Mouse (Mus musculus) frontal cortex, postnatal 10 days (tissue): ENCODE data around the gene Sult2b1.

Experiments used
- DNase-seq, 2 experiments: peaks; one replicate each; pipeline ENCODE4 v3.0.0; 2022; ENCODE audit warnings: low spot score in 2 of 2, mixed read lengths in 1 of 2

Gene Sult2b1

GRCm38 (mm10) chr7:45699523-45700141, 84.8 kb downstream of the Sult2b1 start, which contains the start of gene Car11:
Gene Car11, plus strand, starts transcription at chr7:45699843.
- peak; percentile 53 to 56 for DNase-seq

GRCm38 (mm10) chr7:45697894-45698293, 86.6 kb downstream of the Sult2b1 start:
- DNase-seq: no peak

- no peak for DNase-seq
Observed at GRCm38 (mm10) chr7:45695098-45695497, 89.4 kb downstream of the Sult2b1 start.

- no peak for DNase-seq
Observed at GRCm38 (mm10) chr7:45693921-45694591, 90.4 kb downstream of the Sult2b1 start, which contains the start of gene Sec1. Gene Sec1, minus strand, starts transcription at chr7:45694402.

GRCm38 (mm10) chr7:45692364-45692763, 92.1 kb downstream of the Sult2b1 start:
- DNase-seq: no peak

GRCm38 (mm10) chr7:45689800-45690199, 94.7 kb downstream of the Sult2b1 start:
- no peak for DNase-seq

- DNase-seq: no peak
Observed at GRCm38 (mm10) chr7:45689099-45689498, 95.4 kb downstream of the Sult2b1 start.

- DNase-seq: no peak
Observed at GRCm38 (mm10) chr7:45686841-45687240, 97.6 kb downstream of the Sult2b1 start.

- DNase-seq: no peak
Observed at GRCm38 (mm10) chr7:45685811-45686210, 98.7 kb downstream of the Sult2b1 start.

GRCm38 (mm10) chr7:45683396-45684050, 100.9 kb downstream of the Sult2b1 start, which contains the start of gene Ntn5:
Gene Ntn5, plus strand, starts transcription at chr7:45684022.
- DNase-seq: no peak

- peak in 1 of 2 experiments; percentile 83 for DNase-seq
Observed at GRCm38 (mm10) chr7:45682144-45683126, 102.0 kb downstream of the Sult2b1 start.

GRCm38 (mm10) chr7:45681046-45681736, 103.3 kb downstream of the Sult2b1 start:
- no peak for DNase-seq
